Mouse (Mus musculus) lung, postnatal 10 days (tissue): ENCODE data around the gene Ago4.

ENCODE experiments used
- DNase-seq: peaks from one replicate; pipeline ENCODE4 v3.0.0; 2021

Gene Ago4

DNA sequence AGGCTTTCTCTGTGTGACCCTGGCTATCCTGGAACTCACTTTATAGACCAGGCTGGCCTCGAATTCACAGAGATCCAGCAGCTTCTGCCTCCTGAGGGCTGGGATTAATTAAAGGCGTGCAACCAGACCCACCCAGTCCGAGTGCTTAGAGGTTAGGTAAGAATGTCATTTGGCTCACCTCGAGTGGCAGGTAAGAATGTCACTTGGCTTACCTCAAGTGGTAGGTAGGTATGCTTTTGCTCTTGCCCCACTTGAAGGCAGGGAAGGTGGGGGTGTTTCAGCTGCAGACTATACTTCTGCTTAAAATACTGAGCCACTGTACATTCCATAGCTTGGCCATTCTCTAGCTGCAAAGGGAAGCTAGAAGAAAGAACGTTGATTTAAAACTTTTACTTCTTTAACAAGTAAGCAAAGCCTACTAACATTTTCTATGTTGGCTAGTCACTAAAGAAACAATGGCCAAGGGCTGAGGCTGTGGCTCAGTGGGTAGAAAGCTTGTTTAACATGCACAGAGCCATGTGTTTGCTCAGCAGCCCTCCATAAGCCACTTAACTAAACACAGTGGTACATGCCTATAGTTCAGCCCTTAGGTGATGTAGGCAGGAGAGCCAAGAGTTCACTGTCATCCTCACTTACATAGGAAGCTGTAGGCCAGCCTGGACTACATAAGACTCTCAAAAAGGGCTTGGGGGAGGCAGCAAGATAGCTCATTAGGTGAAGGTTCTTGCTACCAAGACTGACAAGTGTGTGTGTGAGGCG, 20.8 kb downstream of the Ago4 start:
- DNase-seq, result peak; percentile 62

DNA sequence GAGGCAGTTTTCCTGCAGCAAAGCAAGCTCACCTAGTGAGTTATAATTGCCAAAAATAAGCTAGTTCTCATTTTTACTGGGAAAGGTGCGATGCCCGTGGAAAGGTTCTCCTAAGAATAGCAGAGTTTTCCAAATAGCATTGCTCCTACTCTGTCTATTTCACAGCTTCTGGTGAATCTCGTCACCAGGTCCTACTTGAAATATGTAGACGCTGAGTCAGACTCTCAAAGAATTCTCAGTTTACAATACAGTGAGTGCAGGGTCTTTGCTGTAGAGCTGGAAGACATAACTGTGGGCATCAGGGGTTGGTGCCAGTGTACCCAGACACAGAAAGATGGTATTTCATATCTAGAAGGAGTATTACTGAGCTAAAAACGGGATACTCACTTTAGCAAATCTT, 22.3 kb downstream of the Ago4 start:
- no peak for DNase-seq

DNA sequence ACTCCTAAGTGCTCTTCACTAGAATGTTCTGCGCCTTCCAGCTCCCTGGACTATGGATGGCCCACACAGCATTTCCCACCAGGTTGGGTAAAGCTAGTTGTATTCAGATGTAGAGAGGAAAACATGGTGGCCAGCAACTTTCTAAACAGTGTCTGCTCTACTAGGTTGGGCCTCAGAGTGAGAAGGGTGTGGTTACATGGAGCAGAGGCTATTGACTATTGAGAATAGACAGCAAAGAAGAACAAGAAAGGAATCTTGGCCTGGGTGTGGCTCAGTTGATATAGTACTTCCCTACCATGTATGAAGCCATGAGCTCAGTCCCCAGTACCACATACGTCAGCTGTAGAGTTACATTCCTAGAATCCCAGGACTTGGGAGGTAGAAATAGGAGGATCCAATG, 24.2 kb downstream of the Ago4 start:
- DNase-seq, result no peak

DNA sequence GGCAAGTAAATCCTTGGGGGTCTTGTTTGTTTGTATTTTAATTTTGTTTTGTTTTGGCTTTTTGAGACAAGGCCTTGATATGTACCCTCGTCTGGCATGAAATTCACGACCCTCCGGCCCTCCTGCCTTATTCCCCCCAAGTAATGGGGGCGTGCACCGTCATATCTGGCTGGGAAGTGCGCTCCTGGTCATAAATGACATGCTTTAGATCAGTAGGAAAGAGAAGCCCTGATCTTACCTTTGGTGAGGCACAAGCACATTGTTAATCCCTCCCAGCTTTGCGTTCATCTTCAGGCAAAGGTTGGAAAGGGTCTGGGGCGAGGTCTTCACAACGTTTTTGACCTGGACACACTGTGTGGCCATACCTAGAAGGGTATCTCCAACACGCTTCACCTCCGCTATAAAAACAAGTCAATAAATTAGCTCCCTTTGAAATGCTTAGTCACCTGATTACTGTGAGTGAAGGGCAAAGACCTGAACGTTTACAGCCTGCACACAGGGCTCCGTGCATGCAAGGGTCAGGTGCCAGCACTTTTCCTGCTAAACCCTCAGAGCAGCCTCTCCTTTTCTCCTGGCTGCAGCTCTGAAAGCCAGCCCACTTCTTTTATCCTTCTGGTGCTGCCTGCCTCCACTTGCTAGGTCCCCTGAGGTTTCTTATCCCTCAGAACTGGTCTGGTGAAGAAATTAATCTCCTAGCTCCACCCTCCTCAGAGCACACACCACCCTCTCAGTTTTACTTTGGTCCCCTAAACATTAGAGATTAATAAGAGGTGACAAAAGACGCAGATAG, 25.0 kb downstream of the Ago4 start:
- DNase-seq, result no peak

DNA sequence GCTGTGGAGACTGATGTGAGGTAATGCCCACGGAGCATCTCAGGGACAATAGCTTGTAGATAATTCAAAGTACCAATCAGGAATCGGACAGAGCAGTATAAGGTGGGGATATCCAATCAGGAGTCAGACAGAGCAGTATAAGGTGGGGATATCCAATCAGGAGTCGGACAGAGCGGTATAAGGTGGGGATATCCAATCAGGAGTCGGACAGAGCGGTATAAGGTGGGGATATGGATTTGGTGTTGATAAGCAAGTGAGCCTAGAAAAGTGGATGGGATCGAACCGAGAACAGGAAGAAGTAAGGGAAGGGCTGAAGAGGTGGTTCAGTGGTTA, 30.3 kb downstream of the Ago4 start:
- no peak for DNase-seq

DNA sequence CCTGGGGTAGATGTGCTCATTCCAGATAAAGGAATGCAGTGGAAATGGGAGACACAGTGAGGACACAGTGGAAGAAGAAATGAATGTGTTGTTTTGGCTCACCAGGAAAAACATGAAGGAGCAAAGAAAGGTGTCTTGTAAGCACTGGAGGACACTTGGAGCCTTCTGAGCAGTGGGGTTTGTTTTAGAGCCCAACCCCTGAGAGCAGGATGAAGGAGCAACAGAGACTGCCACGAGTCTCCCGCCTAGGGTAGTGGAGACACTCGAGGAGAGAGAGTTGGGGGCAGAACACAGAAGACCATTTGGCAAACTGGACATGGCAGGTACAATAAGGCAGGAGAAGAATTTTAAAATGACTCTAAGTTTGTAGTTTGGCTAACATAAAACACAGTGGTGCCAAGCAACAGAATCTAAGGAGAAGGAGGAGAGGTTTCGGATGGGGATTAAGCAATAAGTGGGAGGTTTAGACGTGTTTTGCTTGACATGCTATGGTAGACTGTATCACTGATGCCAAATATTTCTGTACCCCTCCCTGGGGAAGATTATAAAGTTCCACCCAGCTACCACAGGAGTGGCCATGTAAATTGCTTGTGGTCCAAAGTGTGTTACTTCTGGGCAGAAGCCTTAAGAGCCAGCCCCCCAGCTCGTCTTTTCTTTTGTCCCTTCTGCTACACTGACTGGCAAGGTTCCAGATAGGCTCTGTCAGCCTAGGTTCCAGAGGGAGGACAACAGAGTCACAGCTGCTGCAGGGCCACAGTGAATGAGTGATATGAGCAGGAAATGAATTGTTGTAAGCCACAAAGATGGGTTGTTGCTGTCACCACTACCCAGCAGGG, 30.9 kb downstream of the Ago4 start:
- peak; percentile 57 for DNase-seq

DNA sequence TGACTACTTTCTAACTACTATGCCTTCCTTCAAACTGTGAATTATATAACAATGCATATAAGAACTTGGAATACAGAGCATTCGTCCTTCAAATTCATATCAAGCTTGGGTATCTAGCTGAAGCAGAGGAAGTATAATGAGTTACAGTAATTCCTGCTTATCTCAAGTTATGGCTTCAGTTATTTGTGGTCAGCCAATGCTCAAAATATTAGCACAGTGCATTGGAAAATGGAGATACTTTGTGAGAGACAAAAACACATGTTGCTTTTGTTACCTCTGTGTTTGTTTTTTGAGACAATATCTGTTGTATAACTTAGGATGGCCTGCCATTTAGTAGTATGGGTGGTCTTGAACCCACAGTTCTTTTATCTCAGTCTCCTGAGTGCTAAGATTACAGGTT, 34.7 kb downstream of the Ago4 start:
- no peak for DNase-seq

DNA sequence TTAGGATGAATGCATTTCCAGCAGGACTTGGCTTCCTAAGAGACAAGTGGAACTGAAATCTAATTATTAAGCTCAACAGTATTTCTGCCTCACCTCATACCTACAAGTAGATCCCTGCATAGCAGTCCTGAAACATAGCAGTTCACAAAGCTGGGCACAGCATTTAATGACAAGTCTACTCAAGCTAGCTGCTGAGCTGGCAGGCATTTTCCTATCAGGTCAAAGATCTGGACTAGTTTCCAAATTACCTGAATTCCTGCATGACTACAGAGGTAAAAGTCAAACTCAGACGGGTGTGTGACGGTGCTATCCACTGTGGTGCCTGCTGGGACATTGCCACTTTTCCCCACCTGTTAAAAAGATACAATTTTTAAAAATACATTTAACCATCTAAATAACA, 36.3 kb downstream of the Ago4 start:
- no peak for DNase-seq

DNA sequence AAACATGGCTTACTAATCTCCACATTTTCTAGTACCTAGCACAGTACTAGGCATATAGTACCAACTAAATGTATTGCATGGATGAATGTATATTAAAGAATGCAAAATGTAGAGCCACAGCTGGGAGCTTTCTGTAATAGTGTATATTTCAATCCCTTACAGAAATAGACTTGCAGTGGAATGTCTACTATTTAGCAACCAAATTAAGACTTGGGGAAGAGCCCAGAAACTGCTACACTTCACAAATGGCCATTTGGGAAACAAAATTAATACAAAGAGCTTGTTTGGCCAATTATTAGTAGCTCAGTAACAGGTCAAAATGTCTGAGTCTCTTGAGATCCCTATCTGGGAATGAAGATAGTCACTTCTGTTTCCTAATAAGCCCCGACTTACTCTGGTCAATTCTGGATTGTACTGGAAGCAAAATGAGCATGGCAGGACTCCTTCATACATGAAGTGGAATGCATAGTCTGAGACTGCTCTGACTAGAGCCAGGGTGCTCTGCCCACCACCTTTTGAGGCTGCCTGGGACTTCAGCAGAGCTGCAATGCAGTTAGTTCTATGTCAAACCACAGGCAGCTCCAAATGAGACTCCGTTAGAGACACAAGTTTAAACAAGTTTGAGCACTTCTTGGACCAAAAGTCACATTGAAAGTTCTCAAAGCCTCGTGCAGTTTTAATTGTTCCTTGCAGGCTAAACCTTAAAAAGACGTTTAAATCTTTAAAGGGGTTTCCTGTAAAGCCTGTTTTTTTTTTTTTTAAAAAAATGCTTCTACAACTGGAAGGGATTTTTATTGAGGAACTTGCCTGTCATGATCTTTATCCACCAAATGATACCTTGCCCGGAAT, 37.1 kb downstream of the Ago4 start:
- no peak for DNase-seq

DNA sequence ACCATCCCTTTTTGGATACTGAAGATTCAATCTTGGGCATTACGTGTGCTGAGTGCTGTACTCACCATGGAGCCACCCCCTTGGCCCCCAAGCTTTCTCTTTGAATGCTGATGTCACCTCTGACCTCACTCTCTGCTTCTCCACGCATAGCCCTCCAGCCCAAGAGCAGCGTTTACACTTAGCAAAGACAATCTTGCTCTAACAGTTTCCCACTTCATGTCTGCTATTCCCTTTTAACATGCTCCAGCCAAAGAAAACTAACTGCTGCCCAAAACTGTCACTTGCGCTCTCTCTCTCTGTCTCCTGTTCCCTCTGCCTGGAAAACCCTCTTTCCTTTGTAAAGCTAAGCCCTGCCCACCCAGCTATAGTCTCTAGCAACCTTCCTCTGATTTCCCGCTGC, 37.8 kb downstream of the Ago4 start:
- peak; percentile 18 for DNase-seq

DNA sequence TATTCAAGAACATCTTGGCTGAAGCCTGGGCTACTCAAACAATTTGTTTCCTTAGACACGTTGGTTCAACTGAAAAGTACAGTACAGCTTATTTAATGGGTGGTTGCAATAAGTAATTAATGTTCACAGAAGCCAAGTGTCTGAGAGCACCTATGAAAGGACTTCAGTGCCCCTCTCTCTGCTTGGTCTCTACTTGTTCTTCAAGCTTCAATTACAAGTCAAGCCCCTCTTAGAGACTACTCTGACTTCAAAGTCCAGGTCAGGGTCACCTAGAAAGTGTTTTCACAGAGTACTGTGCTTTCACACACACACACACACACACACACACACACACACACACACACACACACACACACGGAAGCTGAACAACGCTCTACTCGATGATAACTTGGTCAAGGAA, 39.9 kb downstream of the Ago4 start:
- no peak for DNase-seq

DNA sequence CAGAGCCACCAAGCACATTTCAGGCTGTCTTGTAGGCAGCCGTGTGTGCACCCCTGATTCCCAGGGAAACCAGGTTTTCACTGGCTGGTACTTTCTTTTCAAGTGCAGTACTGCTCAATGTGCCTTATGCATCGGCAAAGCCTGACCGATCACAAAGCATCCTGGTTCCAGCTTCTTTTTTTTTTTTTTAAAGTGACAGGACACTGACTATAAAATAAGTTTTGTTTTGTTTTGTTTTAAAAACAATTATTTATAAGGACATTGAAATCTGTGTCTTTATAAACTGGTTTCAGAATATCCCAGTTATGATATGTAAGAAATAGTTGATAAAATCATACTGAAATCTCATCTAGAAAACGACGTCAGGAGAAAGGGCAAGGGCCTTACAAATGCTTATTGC, 41.3 kb downstream of the Ago4 start:
- no peak for DNase-seq

DNA sequence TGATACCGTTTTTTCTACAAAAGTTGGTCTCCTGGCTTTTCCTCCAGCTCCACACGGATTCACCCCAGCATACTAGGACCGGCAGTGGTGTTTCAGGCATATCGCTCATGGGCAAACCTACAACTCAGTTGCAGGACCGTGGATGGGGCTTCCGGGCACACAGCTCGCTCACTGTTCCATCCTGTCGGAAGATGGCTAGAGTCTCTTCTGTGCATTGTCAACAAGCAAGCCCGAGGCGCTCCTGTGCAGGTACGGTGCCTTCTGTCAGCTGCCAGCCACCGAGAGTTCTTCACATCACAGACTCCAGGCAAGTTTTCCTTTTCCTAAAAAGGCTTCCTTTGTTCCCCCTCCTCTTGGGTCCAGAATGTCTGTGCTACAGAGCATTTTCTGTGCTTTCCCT, 42.5 kb downstream of the Ago4 start:
- no peak for DNase-seq

DNA sequence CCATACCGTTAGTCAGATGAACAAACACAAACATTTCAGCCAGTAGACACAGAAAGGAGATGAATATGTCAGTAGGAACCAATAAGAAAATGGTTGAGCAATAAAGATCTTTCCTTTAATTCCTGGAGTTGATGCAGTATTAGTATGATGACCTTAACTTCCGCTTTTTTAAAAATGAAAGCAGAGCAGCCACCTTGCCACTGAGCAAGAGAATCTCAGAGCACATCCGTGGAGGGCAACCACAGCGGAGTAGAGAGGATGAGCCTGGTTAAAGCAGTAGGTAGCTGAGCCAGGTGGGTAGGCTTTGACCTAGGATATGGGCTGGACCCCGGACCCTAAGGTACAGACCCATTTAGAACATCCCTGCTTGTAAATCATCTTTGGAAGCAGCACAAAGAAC, 43.5 kb downstream of the Ago4 start:
- DNase-seq, result no peak

DNA sequence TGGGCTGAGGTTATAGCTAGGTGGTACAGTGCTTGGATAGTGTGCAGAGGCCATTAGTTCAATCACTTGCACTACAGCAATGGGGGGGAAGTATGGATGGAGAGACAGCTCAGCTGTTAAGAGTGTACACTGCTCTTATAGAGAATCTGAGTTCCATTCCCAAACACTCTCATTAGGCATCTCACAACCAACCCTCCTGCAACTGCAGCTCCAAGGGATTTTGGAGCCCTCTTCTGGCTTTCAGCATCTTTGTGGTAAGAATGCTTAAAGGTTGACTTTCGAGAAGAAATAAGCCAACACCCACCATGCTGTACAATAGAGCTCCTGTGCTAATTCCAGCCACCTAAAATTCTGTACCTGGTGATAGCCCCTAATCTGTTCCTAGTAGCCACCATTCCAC, 47.1 kb downstream of the Ago4 start:
- no peak for DNase-seq

DNA sequence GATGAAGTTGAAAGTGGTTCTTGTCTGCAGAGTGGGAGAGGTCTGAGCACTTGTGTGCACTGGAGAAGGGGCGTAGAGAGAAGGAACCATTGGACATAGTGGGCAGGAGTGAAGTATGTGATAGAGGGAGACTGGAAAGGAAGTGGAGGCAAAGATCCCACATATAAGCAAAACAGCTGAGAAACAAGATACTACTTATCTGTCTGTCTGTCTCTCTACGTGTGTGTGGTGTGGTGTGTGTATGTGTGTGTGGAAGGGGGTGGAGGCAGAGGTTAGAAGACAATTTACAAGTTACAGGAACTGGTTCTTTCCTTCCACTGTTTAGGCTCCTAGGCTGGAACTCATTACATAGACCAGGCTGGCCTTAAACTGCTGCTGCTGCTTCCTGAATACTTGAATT, 48.2 kb downstream of the Ago4 start:
- DNase-seq, result no peak

DNA sequence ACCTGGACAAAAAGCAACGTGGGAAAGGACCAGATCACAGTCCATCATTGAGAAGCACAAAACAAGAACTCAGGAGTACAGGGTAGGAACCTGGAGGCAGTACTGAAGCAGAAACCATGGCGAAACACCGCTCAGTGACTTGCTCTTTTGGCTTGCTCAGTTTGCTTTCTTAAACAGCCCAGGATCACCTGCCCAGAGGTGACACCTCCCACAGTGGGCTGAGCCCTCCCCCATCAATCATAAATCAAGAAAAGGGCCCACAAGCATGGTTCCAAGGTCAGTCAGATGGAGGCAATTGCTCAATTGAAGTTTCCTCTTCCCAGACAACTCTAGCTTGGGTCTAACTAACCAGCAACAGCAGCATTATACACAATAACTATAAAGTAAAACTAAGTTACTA, 49.4 kb downstream of the Ago4 start:
- DNase-seq, result no peak

DNA sequence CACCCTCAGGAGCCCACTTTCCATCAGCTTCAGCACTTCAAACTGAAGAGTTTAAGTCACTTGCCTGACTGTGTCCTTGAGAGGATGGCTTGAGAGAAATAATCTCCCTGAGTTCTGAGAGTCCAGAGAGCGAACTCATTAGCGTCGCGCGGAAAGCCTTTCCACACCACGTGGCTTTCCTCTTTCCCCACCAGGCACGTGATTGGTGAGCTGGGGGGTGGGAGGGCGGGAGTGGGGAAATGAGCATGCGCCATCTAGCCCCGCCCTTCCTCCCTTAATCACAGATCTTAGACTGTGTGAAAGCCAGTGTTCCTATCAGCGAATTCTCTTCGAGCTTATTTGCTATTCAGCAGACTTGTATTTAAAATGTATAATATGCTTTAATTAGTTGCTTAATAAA, 50.3 kb downstream of the Ago4 start:
- DNase-seq, result no peak

DNA sequence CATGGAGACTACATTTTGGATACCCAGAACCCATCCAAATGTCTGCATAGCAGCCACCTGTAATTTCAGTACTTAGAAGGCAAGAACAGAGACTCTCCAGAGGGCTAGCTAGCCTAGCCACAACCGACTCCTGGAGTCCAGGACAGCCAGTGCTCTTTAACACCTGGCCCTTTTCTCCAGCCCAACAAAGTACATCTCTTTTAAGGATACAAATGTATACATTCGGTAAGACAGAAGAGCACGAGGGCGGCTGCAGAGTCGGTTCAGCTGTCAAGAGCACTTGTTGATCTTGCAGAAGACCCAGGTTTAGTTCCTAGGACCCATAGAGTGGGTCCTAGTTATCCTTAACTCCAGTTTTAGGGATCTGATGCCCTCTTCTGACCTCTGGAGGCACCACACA, 51.8 kb downstream of the Ago4 start:
- no peak for DNase-seq

DNA sequence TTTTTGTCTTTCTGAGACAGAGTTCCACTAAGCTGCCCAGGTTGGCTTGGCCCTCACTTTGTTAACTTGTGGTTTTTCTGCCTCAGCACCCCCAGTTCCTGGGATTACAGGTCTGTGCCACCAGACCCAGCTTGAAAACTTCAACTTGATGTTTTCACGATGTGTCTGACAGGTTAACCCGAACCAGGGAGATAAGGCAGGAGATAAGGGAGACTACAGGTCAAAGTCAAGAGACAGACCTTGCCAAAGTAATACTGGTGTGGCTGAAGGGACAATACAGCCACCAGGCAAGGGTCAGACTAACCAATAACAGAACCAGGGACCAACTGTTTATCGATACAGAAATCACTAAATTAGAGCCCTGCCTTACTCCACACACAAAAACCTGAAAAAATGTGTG, 53.0 kb downstream of the Ago4 start:
- no peak for DNase-seq

DNA sequence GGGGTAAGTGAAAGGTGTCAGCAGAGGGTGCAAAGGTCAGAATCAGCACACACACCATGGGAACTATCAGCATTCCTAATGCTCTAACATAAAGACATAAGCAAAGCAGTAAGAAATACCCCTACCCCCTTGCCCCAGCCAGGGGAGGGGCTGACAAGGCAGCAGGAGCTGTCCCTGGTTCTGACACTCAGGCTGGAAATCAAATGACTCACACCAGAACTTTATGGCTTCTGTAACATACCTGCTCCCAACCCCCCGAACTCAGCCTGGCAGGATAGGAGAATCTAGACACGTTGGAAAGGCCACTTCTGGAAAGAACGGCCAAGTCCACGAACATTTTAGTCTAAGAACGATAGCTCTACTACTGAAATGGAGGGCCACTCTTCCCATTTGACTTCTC, 60.2 kb downstream of the Ago4 start:
- DNase-seq, result no peak

DNA sequence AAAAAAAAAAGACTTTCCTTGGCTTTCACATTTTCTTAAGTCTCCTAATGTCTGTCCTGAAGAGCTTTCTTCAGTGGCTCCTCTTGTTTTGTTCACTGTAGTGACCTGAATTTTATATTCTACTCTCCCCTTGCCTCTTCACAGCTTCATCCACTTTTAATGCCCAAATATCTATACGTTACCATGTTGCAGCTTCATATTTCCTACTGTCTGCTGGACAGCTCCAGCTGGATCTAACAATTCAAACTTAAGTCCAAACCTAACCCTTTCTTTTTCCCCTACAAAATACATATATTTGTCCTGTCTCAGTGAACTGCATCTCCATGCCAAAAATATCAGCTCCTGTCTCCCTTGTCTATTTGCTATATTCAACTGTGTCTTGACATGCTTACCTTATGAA, 63.9 kb downstream of the Ago4 start:
- DNase-seq, result no peak

DNA sequence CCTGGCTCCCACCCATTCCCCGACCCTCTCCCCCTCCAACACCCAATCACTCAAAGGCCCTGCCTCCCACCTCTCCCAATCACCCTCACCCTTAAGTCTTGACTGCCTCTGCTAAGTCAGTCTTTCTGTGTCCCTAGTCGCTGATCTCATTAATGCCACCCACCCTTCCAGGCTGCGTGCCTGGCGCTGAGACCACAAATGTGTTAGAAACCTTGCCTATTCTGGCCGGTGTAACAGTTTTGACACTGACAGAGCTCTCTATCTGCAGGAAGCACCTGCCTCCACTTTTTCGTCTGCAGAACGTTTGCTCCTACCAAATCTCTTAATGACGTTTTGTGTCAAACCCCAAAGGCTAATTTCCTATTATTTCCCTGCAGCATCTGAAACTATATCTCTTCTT, 64.3 kb downstream of the Ago4 start:
- DNase-seq, result no peak
